Mouse (Mus musculus) hindbrain, embryonic 15.5 days (tissue): ENCODE results near the gene Usp20. TPM values are rescaled to one million over a fixed set of nuclear protein-coding genes. Genes with fewer than 3 reads are reported as not detected.

Source experiments
- ATAC-seq: fragments of 200-750 bp; cut with Nextera tagmentation; 2 replicates; pipeline ENCODE4 v1.8.0; 2017; ENCODE audit warnings: low read depth, moderate number of reproducible peaks, moderate TSS enrichment; ENCODE audit not compliant: low FRiP score
- H3K27ac ChIP-seq: fragments of 300-500 bp; sonication (generic); replicated peaks from 2 replicates; pipeline ENCODE4 v1.5.1; 2015; ENCODE audit warnings: mild to moderate bottlenecking, inconsistent platforms
- H3K27me3 ChIP-seq: fragments of 300-500 bp; sonication (generic); 2 replicates; pipeline ENCODE4 v1.6.1; 2015; ENCODE audit warnings: control low read depth, inconsistent platforms
- H3K36me3 ChIP-seq: fragments of 300-500 bp; sonication (generic); 2 replicates; pipeline ENCODE4 v1.6.1; 2015; ENCODE audit warnings: control low read depth, inconsistent platforms
- H3K4me1 ChIP-seq: fragments of 300-500 bp; sonication (generic); replicated peaks from 2 replicates; pipeline ENCODE4 v1.6.1; 2015; ENCODE audit warnings: control low read depth, inconsistent platforms
- H3K4me2 ChIP-seq: fragments of 300-500 bp; sonication (generic); 2 replicates; pipeline ENCODE4 v1.6.1; 2015; ENCODE audit warnings: moderate library complexity, mild to moderate bottlenecking, inconsistent platforms
- H3K4me3 ChIP-seq: fragments of 300-500 bp; sonication (generic); 2 replicates; pipeline ENCODE4 v1.5.1; 2015; ENCODE audit warnings: mild to moderate bottlenecking, inconsistent platforms
- H3K9ac ChIP-seq: fragments of 300-500 bp; sonication (generic); 2 replicates; pipeline ENCODE4 v1.6.1; 2015; ENCODE audit warnings: inconsistent platforms
- H3K9me3 ChIP-seq: fragments of 300-500 bp; sonication (generic); 2 replicates; pipeline ENCODE4 v1.6.1; 2016; ENCODE audit warnings: control low read depth, inconsistent platforms
- WGBS: fragments of 180-500 bp; shearing (Covaris S2); methylation state at CpG from one replicate; pipeline ENCODE4 v1.1.7; 2015; 5-methylcytosine and 5-hydroxymethylcytosine counted together
- polyA plus RNA-seq: library from polyadenylated mRNA; unstranded; fragments of >200 nt; fragmentation: Nextera tagmentation; extraction: Ambion mirVana; gene quantifications from 2 replicates; pipeline ENCODE4 v1.2.1, GENCODE M21; 2015

The Usp20 gene
- polyA plus RNA-seq, 1 experiment from 2014 or later, result 50.5 TPM

DNA sequence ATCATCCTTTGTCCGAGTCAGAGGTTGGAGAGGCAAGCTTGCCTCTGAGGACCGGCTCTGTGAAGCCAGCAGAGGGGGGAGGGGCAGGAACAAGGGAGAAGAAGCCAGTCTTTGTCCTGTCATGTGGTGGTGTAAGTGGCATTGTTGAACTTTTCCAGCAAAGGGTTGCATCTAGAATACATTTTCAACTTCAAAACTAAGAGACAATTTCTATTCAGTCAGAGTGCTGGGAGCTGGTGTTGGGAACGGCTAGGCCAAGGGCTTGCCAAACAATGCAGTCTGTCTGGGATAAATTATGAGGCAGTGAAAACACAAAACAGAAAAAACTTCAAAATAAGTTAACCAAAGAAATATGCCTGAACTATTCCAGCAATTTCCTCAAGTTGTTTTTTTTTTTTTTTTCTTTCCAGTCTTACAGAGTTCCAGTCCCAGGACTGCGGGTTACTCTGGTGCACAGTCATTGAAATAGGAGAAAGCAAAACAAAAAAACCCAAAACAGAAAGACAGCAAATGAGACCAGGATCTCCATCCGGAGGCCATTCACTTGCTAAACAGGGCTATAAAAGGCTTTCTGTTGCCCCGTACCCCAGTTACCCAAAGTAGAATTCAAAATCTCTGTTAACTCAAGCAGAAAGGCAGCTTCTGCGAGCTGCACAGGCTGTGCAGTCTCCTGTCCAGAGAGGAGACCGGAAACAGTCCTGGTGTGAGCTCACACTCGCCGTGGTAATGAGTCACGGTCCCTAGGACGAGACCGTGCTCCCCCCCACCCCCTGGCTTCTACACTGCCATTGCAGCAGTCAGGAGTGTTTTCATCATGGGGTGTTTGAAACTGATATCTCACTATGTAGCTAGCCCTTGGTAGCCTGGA is 86.4 kb downstream of the Usp20 start:
- H3K27ac ChIP-seq, result peak overlapping the region; percentile 78
- H3K4me2 ChIP-seq, result no peak overlapping the region
- H3K9me3 ChIP-seq, result no peaks in the 10 kb centered on the region
- no peak overlapping the region for H3K9ac ChIP-seq
- H3K4me3 ChIP-seq, result no peak overlapping the region
- H3K36me3 ChIP-seq, result peaks cover 9% of the 10 kb centered on the region; the same call in 1 of the 2 replicates
- ATAC-seq, result peak; percentile 80
- H3K27me3 ChIP-seq, result no peaks in the 10 kb centered on the region
- H3K4me1 ChIP-seq, result peaks cover 14% of the 10 kb centered on the region
- 8% methylated on average over 13 of the region's 13 CpGs for WGBS

DNA sequence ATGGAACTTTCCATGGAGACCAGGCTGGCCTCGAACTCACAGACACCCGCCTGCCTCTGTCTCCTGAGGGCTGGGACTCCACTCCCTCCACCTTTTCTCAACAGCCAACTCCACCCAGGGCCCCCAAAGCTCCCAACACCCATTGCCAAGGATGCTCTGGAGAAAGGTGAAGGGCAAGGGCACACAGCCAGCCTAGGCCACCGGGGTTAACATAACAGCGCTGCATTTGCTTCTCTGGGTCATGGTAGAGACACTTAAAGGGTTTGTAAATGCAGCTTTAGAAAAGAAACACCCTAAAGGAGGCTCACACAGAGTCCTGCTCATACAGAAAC is 87.0 kb downstream of the Usp20 start:
- peak overlapping the region; percentile 78 for H3K27ac ChIP-seq
- H3K9ac ChIP-seq, result no peak overlapping the region
- H3K4me3 ChIP-seq, result no peak overlapping the region
- no peaks in the 10 kb centered on the region for H3K9me3 ChIP-seq
- peaks cover 9% of the 10 kb centered on the region; the same call in 1 of the 2 replicates for H3K36me3 ChIP-seq
- peaks cover 14% of the 10 kb centered on the region for H3K4me1 ChIP-seq
- H3K4me2 ChIP-seq, result no peak overlapping the region
- no peak for ATAC-seq
- WGBS, result 66% methylated on average over 4 of the region's 4 CpGs
- no peaks in the 10 kb centered on the region for H3K27me3 ChIP-seq

DNA sequence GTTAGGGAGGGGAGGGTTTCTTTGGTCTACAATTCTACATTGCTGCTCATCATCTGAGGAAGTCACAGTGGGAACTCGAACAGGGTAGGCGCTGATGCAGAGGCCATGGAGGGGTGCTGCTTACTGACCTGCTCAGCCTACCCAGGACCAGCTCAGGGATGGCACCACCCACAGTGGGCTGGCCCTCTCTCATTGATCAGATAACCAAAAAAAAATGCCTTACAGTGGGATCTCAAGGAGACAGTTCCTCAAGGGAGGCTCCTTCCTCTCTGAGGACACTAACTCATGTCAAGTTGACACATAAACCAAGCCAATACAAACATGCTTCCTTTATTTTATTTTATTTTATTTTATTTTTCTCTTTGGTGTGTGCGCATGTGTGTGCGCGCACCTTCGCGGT is 87.4 kb downstream of the Usp20 start:
- H3K4me2 ChIP-seq, result no peak overlapping the region
- no peak overlapping the region for H3K9ac ChIP-seq
- H3K4me3 ChIP-seq, result no peak overlapping the region
- WGBS, result 89% methylated on average over 7 of the region's 7 CpGs
- H3K9me3 ChIP-seq, result no peaks in the 10 kb centered on the region
- H3K27ac ChIP-seq, result peak overlapping the region; percentile 78
- H3K36me3 ChIP-seq, result peaks cover 9% of the 10 kb centered on the region; the same call in 1 of the 2 replicates
- H3K4me1 ChIP-seq, result peaks cover 14% of the 10 kb centered on the region
- ATAC-seq, result no peak
- no peaks in the 10 kb centered on the region for H3K27me3 ChIP-seq

Other genes with a start within 250 kb of the Usp20 start
- gene 1700001O22Rik, start 178.6 kb upstream of the Usp20 start, polyA plus RNA-seq, result 1.3 and 1.8 TPM in 2 replicates
- 99.8 and 110 TPM in 2 replicates for gene Ntmt1, start 174.5 kb upstream of the Usp20 start, polyA plus RNA-seq
- gene Asb6, start 151.9 kb upstream of the Usp20 start, polyA plus RNA-seq, result 43.3 and 44.5 TPM in 2 replicates
- 1.9 and 2.4 TPM in 2 replicates for gene Prrx2, start 147.3 kb upstream of the Usp20 start, polyA plus RNA-seq
- gene Ptges, start 52.4 kb upstream of the Usp20 start, polyA plus RNA-seq, result 5.4 and 5.6 TPM in 2 replicates
- 18.8 and 19.6 TPM in 2 replicates for gene Tor1b, start 29.3 kb upstream of the Usp20 start, polyA plus RNA-seq
- gene Tor1a, start 14.3 kb upstream of the Usp20 start, polyA plus RNA-seq, result 90.0 and 91.0 TPM in 2 replicates
- gene BC005624, start 78 bp upstream of the Usp20 start, polyA plus RNA-seq, result 89.9 and 93.8 TPM in 2 replicates
- gene Fnbp1, start 159.7 kb downstream of the Usp20 start, polyA plus RNA-seq, result 32.5 and 33.0 TPM in 2 replicates
- gene Gpr107, start 170.0 kb downstream of the Usp20 start, polyA plus RNA-seq, result 38.0 and 39.0 TPM in 2 replicates